In genomic region chr9:89253400-89253799, GRCm38 (mm10) we compare ENCODE assay signal across 19 mouse cellular contexts. TPM values are rescaled to one million over a fixed set of nuclear protein-coding genes. Genes with fewer than 3 reads are reported as not detected.
A peak's percentile ranks its signal among the peaks of the same experiment; 100 is the strongest.
DNase-seq lines count a peak whose midpoint lies in the region; ATAC-seq lines count a peak whose summit lies in the region.
"Had no signal": no experiment of that assay in that cellular context is flagged by ENCODE, and none has a peak within 500 bp of the region (broad histone marks: within the 10 kb centered on the region; RNA-seq: fewer than 3 reads in every experiment).

No protein-coding gene starts in this region.

- ATAC-seq in common myeloid progenitor, adult 5-6 weeks (replicated peaks; ENCODE audit: low read depth, poor library complexity, severe bottlenecking): peak; percentile 61
- ATAC-seq in megakaryocyte, adult 5-6 weeks (ENCODE audit: poor library complexity, severe bottlenecking): peak; percentile 47
- ATAC-seq: forebrain, embryonic 15.5 days; hindbrain, embryonic 16.5 days; intestine, embryonic 16.5 days had no signal

- DNase-seq in lung, postnatal 36 days: peak; percentile 24
- DNase-seq in lung, postnatal 25 days (ENCODE audit: low spot score): no peak
- no peak for DNase-seq in right cerebral cortex, postnatal 25 days
- no peak for DNase-seq in left cerebral cortex, postnatal 10 days (ENCODE audit: extremely low spot score in 1 of 2, low spot score in 2 of 2)
- DNase-seq: adrenal gland, postnatal 10 days; cerebellum, adult 11-12 months; cerebellum, adult 8-10 months; cerebellum, postnatal 14 days; gastrocnemius, postnatal 25 days; heart, postnatal 36 days had no signal

- intact Hi-C loops in left cerebral cortex, postnatal 10 days (cut with DNase I): no loop called here

RNA-seq across cellular contexts. Expression of gene Mthfs, which starts 42.9 kb away (rescaled TPM):
- 7.7 and 37.3 TPM in 2 replicates for total RNA-seq in common myeloid progenitor, adult 5-6 weeks (2017)
- 38.1 and 42.4 TPM in 2 replicates for total RNA-seq in megakaryocyte, adult 5-6 weeks (2015)
- 19.1 and 23.7 TPM in 2 replicates for total RNA-seq in megakaryocyte, adult 5-6 weeks (2017)
- total RNA-seq in left cerebral cortex, postnatal 10 days (2021): 10 to 100 TPM; 32.9 to 39.0 TPM

RNA-seq across cellular contexts. Expression of gene Gm29094, which starts 54.2 kb away (rescaled TPM):
- not detected in 2 replicates for total RNA-seq in common myeloid progenitor, adult 5-6 weeks (2017)
- 2.2 TPM in 1 of 2 replicates, not detected in the other for total RNA-seq in megakaryocyte, adult 5-6 weeks (2015)
- 3.3 TPM in 1 of 2 replicates, not detected in the other for total RNA-seq in megakaryocyte, adult 5-6 weeks (2017)
- not detected for total RNA-seq in left cerebral cortex, postnatal 10 days (2021)
- total RNA-seq: adrenal gland, adult 18-20 months; adrenal gland, postnatal 10 days; adrenal gland, postnatal 4 days; ES-E14; gastrocnemius, adult 8-10 months; gastrocnemius, postnatal 25 days; heart, postnatal 36 days had no signal

RNA-seq across cellular contexts. Expression of gene Bcl2a1b, which starts 54.4 kb away (rescaled TPM):
- total RNA-seq in common myeloid progenitor, adult 5-6 weeks (2017): 1.6 TPM in 1 of 2 replicates, not detected in the other
- 5.4 TPM in 2 replicates for total RNA-seq in megakaryocyte, adult 5-6 weeks (2015)
- total RNA-seq in megakaryocyte, adult 5-6 weeks (2017): 7.6 and 9.9 TPM in 2 replicates
- under 1 TPM; 0.66 to 0.81 TPM for total RNA-seq in left cerebral cortex, postnatal 10 days (2021)
- total RNA-seq: gastrocnemius, adult 8-10 months; gastrocnemius, postnatal 25 days had no signal
